Mouse (Mus musculus) layer of hippocampus, postnatal 14 days (tissue): ENCODE results near the gene Cnpy2. TPM values are rescaled to one million over a fixed set of nuclear protein-coding genes. Genes with fewer than 3 reads are reported as not detected.
"Not testable (repeated sequence)": the region's sequence is repeated elsewhere in the genome, so short reads cannot be mapped to it uniquely, and the experiment has no call there.

Source experiments
- DNase-seq, 2 experiments: peaks; one replicate each; pipeline ENCODE4 v3.0.0; 2021 to 2022; ENCODE audit warnings: low spot score in 2 of 2, mixed read lengths in 1 of 2
- total RNA-seq, 2 experiments: library from RNA; stranded (reverse); gene quantifications; 2 replicates each; pipeline ENCODE4 v1.2.3; 2021

Gene Cnpy2
- total RNA-seq, 2 experiments from 2014 or later = 76.5 to 80.3 TPM

DNA sequence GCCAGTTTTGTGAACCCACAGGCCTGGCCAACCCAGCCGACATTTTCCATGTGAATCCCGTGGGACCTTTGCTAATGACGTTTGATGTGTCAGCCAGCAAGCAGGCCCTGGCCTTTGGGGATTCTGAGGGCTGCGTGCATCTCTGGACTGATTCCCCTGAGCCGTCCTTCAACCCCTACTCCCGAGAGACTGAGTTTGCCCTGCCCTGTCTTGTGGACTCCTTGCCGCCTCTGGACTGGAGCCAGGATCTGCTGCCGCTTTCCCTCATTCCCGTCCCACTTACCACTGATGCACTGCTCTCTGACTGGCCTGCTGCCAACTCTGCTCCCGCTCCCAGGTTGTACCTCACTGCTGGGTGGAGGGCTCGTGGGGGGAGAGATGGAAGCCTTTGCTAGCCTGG, 12.1 kb upstream of the Cnpy2 start:
- DNase-seq = no peak

DNA sequence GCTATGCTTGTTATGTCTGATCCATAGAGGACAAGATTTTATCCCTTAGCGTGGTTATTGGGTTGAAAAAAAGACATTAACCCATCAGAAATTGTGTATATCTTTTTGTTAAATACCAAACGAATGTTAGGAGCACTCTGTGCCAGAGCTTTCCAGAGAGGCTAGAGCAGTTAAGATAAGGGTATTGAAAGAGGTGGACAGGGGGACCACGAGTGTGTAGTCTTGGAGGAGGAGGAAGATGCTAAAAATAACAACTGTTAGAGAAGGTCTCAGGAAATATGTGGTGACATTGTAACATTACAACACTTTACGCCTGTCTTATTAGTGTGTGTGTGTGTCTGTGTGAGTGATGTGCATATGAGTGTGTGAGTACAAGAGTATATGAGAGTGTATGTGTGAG, 11.4 kb upstream of the Cnpy2 start:
- DNase-seq = no peak

DNA sequence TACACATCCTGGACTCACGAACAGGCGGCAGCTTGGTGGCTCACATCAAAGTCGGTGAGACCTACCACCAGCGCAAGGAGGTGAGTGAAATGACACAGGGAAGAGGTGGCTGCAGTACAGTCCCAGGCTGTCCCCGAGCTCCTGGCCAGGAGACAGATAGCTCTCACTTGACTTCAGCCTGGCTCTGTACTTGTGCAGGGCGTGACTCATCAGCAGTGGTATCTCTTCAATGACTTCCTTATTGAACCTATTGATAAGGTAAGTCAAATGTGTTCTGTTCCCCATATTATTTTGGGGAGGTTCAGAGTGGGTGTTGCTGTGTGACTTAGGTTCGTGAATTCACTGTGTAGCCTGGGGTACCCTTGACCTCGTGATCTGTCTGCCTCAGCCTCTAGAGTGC, 6.7 kb upstream of the Cnpy2 start:
- no peak for DNase-seq

DNA sequence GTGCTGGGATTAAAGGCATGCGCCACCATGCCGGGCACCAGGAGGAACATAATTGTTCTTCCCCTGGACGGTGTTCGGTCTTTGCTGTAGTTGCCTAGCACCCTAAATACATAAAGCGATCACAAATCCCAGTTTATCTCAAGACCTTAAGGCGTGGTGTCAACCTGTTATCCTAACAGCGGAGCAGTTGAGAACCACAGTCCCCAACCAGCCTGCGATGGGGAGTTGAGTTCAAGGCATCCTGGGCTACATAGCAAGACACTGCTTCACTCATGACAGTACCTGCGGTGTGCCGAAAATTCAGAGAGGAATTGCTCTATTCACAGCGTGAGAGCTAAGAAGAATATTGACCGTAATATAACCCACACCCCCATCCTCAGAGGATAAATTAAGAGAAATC, 618 bp upstream of the Cnpy2 start:
- no peak for DNase-seq

DNA sequence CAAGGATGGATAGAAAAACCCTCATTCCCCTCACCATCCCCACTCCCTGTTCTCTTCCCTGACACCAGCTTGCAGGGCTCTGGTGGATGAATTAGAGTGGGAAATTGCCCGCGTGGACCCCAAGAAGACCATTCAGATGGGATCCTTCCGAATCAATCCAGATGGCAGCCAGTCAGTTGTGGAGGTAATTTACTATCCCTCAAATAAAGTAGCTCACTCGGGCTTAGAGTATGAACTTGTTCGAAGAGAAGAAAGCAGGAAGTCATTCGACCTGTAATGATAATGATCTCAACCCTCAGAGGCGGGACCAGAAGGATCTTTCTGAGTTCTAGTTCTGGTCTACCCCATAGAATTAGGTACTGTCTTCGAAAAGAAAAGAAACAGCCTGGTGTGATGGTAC, 1.3 kb downstream of the Cnpy2 start:
- no peak for DNase-seq

DNA sequence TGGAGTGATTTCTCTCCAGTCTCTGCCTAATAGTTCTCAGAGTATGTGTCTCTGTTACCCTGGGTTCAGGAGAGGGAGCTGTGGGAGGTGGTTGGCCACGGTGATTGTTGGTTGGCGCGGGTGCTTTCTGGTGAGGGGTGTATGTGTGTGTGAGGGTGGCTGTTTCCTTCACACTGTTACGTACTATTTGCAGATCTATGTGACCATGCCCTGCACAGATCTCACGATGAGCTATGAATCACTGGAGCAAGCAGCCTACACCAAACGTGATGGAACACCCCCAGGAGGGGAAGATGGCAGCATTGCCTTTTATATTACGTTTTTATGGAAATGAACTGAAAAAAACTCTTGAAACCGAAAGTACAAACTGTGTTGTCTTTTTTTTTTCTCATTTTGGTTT, 4.6 kb downstream of the Cnpy2 start:
- no peak for DNase-seq

DNA sequence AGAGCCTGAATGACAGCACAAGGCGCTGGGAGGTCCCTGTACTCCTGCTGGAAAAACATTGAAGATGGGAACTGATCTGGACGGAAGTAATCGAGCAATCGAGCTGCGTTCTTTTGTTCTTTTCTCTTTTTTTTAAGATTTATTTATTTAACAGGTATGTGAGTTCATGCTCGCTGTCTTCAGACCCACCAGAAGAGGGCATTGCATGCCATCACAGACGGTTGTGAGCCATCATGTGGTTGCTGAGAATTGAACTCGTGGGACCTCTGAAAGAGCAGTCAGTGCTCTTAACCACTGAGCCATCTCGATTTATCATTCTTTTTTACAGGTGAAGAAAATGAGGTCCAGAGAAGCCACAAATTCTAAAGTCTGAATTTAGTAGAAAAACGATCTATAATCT, 5.4 kb downstream of the Cnpy2 start:
- no peak for DNase-seq

DNA sequence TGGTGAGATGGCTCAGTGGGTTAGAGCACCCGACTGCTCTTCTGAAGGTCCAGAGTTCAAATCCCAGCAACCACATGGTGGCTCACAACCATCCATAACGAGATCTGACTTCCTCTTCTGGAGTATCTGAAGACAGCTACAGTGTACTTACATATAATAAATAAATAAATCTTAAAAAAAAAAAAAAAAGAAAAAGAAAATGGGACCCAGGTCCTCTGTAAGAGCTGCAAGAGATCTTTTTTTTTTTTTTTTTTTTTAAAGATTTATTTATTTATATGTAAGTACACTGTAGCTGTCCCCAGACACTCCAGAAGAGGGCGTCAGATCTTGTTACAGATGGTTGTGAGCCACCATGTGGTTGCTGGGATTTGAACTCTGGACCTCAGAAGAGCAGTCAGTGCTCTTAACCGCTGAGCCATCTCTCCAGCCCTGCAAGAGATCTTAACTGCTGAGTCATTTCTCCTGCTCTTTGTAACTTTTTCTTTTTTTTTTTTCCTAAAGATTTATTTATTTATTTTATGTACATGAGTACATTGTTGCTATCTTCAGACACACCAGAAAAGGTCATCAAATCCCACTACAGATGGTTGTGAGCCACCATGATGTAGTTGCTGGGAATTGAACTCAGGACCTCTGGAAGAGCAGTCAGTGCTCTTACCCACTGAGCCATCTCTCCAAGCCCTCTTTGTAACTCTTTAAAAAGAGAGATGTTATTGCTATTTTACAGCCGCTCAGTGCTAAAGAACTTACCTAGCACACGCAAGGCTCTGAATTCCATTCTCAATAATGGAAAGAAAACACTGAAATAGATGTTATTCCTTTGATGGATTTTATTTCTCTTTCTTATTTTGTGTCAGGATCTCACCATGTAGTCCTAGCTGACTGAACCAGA, 10.3 kb downstream of the Cnpy2 start:
- DNase-seq = not testable (repeated sequence)

DNA sequence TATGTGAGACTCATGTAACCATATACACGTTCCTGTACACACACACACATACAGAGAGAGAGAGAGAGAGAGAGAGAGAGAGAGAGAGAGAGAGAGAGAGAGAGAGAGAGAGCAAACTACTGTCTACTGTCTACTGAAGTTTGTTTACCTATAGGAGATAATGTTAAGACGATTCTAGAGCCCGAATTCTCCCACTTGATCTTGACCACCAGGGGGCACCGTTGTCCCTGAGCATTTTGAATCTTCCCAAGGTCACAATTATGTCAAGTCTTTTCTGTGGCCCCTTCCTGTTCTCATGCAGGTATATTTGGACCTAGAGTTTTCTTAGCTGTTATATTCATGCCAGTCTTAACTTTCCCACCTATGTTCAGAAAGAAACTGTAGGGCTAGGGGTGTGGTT, 13.3 kb downstream of the Cnpy2 start:
- peak in 1 of 2 experiments; percentile 63 for DNase-seq

DNA sequence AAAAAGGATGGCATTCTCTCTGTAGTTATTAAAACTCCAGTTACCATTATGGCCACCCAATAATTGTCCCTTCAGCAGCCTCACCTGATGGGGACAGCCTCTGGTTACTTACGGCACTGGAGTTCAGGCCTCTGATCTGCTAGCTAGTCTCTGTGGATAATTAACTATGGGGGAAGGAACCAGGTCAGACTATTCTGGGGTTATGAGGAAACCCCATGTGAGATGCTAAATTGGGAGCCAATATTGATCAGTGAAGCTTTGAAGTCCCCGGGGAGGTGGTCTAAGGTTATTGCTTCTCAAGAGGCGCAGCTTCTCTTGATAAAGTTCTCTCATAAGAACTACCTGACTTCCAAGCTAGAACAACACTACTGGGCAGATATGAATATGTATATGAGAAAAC, 13.9 kb downstream of the Cnpy2 start:
- no peak for DNase-seq

DNA sequence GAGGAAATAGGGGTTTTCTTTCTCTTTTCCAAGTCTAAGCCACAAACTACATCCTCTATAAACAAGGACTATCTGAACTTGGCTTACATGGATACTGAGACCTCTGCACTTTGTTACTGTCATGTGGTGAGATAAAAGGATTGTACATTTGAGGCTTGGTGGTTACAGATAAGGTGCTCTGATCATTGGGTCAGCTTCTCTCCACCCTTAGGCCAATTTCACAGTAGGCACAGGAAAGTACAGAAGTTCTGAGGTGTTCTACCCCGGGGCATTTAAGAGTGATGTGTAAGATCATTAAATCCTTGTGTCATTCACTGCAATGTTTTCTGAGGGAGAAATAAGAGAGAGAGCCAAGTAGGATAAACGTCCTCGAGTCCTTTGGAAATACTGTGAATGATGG, 14.3 kb downstream of the Cnpy2 start:
- no peak for DNase-seq

DNA sequence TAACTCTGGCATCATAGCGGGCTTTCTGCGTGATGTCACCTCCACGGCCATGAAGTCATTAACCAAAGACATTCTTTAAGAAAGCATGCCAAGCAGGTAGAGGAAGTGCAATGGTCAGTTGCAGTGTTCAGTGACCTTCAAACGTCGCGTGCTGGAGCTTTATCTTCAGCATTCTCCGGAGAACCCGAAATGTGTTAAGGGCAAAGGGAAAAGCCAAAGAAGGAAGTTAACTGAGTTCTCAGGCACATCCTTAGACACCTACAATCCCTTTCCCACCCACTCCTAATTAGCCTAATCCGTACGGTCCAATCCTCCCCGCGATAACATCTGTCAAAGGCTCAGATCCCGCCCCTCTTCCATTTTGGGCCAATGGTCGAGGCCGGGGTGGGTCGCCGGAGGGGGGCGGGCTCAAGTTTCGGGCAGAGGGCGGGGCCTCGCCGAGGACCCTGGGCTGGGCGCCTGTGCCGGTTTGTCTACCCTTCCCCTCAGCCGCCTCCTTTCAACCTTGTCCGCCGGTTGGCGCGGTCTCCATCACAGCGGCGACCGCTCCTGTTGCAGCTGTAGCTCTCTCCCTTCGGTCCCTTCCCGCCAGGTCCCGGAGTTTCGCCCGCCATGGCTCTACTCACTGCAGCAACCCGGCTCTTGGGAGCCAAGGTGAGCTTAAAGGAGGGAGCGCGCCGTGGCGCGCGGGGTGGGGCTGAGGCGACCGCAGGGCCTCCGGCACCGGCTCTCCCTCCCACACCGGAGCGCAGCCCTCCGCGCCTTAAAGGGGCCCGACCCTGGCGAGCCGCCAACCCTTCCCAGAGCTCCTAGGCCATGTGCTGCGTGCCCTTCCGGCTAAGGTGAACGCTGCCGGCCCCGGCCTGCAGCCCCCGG, 15.3 kb downstream of the Cnpy2 start, which contains the start of gene Cs:
Cs (plus strand) TSS at position 429 of the 876 bp plus-strand sequence.
- peak; percentile 93 to 98 for DNase-seq

DNA sequence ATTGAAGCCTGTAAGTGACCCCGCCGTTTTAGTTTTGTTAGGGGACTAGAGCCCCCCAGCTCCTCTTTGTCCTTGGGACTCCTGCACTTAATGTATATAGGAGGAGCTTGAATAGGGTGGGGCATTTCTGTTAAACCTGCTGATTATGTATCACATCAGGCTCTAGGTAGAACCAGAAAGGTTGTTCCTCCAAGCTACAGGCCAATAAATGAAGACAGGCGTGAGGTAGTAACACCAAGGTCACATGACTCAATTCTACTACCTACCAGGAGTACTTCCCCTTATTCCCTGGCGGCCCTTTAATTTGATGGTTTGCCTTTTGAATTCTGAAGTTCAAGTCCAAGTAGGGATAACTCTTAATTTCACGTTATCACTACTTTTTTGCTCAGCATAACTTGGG, 16.2 kb downstream of the Cnpy2 start:
- DNase-seq = no peak

DNA sequence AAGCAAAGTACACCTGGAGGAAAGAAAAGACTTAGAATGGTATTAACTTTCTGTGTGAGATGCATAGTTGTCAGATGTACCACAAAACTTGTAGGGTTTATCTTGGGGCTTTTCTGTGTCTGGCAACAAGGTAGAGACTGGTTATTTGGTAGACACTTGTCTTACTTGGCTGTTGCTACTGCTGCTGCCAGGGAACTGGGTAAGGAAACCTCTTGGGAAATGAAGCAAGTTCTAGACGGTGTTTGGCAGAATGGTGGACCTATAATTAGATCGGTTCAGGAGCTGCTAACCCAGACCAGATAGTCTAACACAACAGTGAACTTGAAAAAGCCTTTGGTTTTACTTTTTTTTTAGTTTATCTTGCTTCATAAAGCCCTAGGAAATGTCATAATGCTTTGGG, 16.7 kb downstream of the Cnpy2 start:
- no peak for DNase-seq

DNA sequence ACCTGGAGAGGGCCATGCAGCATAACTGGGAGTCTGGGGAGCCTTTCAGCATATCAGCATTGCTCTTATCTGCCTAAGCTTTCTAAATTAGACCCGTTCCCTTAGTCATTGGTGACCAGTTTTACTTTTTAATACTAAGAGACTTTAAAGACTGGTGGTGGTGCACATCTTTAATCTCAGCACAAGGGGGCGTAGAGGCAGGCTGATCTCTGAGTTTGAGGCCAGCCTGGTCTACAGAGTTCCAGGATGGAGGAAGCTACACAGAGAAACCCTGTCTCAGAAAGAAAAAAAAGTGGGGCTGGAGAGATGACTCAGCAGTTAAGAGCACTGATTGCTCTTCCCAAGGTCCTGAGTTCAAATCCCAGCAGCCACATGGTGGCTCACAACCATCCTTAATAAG, 18.0 kb downstream of the Cnpy2 start:
- no peak for DNase-seq

DNA sequence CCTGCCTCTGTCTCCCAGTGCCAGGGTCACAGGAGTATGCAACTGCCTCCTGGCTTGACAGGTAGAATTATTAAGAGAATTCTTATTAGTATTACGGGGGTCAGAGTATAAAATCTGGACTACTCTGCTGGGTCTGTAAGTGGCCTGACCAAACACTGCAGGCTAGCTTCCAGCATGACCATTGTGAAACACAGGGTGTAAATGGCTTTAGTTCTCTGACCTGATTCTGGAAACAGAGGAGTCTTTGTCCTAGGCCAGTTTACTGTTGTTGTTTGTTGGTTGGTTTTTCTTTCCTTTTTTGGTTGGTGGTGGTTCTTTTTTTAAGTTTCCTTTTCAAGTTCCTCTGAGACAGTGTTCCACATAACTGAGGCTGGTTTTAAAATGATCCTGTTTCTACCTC, 21.2 kb downstream of the Cnpy2 start:
- peak in 1 of 2 experiments; percentile 60 for DNase-seq

DNA sequence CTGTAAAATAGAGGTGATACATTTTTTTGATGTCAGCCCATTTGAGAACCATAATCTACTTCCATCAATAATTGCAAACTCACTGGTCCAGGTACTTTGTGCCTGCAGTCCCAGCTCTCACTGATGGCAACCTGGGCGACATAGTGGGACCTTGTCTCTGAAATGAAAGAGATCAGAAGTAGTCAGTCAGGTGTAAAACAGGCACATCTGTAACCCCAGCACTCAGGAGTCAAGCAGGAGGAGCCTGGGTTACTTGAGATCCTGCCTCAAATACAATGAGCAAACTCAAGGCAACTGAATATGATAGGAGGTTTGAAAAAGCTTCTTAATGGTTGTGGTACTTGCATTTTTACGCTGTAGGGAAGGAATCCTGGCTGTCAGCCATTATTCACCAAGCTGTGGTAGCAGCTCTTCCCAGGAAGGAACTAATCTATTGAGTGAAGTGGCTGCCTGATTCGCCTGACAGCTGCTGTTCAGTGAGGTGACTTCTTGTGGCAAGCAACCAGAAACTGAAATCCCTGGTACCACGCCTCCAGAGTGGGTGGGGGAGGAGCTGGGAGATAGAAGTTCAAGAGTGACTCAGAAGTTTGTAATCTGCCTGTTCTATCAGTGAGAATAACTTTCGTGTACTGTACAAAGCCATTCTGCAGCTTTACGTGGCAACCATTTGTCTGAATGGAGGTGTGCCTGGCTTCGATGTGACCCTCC, 22.5 kb downstream of the Cnpy2 start:
- DNase-seq = peak; percentile 25 to 74

DNA sequence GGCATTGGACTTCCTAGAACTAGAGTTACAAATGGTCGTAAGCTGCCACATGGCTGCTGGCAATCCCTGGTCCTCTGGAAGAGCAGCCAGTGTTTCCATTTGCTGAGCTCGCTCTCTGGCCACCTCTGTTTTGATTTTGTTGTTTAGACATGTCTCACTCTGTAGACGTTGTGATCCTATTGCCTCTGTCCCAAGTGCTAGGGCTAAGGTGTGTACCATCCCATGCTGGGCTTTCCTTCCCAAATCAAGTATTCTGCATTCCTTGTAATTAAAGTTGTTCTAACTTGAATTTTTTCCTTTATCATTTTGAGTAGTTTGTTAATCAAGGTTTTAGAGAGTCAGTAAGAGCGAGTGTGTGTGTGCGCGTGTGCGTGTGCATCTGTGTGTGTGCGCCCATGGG, 25.3 kb downstream of the Cnpy2 start:
- DNase-seq = no peak

DNA sequence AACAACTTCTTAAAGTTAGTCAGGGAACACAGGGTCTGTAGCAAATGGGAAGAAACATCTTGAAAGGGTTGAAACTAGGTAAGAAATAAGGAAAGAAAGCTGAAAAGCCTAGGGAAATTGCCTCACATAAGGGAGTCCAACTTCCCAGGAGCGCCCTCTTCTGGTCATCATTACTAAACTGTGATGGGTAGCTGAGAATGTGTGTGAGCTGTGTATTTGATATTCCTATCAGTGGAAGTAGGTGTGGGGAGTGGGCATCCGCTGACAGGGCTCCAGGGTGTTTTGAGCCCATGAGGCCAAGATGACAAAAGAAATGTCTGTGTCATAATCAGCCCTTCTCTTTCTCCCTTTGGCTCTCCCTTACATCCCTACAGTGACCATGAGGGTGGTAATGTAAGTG, 36.5 kb downstream of the Cnpy2 start:
- DNase-seq = peak in 1 of 2 experiments; percentile 55

DNA sequence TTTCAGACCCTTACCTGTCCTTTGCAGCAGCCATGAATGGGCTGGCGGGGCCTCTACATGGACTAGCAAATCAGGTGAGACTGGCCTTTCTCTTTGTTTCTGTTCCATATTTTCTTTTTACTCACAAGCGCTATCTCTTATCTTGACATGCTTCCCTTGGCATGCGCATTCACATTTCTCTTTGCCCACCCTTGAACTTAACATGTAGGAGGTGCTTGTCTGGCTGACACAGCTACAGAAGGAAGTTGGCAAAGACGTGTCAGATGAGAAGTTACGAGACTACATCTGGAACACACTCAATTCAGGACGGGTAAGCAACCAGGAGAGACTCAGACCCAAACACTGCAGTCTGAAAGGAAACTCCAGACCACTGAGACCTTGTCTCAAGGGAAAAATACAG, 37.0 kb downstream of the Cnpy2 start:
- DNase-seq = no peak

DNA sequence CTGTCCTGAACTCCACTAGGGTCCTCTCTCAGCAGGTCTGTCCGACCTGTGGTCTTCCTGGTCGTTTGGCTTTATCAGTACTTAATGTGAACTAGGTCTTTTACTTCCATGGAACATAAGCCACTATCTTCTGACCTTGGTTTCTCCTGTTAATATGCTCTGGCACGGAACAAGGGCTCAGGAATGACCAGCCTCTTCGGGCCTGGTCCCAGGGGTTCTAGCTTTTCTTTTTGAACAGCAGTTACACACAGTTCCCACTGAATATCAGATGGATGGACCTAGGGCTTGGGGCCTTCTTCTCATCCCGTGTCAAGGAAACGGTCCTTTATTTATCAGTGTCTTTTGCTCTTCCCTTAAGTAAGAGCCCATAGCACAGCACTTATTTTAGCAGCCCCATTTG, 39.6 kb downstream of the Cnpy2 start:
- no peak for DNase-seq

DNA sequence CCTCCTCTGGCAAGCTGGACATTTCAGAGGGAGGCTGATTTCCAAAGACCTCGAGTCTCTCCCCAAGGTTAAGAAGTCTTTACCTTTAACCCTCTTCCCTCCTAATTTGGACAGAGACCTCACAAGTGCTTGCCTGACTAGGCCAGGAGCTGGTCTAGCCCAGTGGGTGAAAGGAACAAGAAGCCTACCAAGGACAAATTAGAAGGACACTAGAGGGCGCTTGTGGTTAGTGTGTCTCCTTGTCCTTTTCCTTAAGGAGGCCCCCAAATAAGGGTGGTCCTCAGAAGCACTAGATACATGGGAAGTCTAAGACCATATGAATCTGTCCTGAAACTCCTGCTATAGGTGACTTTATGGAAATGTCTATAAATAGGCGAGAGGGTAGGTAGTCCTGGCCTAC, 40.3 kb downstream of the Cnpy2 start:
- DNase-seq = peak in 1 of 2 experiments; percentile 43
